Mouse (Mus musculus) kidney, adult 9 months (tissue): ENCODE results near the gene Tnnc2.

ENCODE experiments used
- DNase-seq: peaks from one replicate; pipeline ENCODE4 v3.0.0; 2022

Tnnc2 gene

DNA sequence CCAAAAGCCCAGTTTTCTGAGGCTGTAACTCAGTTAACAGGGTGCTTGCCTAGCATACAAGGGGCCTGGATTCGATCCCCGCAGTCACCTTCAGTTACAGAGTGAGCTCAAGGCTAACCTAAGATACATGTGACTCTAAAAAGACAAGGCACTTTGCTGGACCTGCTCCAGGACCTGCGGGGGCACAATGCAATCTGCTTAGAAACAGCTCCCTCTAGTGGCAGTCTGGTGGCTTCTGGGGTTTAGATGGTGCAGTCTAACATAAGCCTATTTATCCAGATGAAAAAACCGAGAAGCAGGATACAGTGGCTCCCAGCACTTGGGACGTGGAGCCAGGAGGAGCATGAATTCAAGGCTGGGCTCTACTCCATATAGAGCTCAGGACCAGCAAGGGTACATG lies 14.5 kb upstream of the Tnnc2 start:
- DNase-seq, result peak; percentile 93

DNA sequence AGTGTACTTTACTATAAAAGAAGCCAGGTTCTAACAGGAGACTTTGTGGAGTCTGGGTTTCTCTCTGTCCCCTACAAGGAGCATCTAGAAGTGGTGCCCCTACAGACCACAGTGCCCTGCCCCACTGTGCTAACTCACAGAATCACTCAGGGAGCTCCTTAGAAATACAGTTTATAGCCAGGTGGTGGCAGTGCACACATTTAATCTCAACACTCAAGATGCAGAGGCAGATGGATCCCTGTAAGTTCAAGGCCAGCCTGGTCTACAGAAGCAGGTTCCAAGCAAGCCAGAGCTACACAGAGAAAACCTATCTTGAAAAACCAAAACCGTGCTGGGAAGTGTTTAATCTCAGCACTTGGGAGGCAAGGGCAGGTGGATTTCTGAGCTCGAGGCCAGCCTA lies 14.0 kb upstream of the Tnnc2 start:
- no peak for DNase-seq

DNA sequence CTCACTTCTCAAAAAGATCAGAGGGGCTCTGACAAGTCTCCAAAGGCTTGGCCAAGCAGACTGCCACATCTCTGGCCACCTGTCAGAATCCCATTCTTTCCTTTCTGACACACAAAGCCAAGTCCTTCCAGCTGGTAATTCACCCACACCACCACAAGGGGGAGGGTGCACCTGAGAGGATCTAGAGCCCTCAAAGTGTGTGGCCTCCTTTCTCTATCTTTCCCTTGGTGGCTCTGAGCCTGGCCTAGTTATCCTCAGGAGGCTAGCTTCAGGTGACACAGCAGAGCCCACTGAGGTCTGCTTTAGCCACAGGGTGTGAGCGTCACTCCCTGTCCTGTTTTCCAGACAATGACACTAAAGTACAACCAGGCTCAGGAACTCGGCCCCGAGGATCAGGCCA lies 13.5 kb upstream of the Tnnc2 start:
- peak; percentile 72 for DNase-seq

DNA sequence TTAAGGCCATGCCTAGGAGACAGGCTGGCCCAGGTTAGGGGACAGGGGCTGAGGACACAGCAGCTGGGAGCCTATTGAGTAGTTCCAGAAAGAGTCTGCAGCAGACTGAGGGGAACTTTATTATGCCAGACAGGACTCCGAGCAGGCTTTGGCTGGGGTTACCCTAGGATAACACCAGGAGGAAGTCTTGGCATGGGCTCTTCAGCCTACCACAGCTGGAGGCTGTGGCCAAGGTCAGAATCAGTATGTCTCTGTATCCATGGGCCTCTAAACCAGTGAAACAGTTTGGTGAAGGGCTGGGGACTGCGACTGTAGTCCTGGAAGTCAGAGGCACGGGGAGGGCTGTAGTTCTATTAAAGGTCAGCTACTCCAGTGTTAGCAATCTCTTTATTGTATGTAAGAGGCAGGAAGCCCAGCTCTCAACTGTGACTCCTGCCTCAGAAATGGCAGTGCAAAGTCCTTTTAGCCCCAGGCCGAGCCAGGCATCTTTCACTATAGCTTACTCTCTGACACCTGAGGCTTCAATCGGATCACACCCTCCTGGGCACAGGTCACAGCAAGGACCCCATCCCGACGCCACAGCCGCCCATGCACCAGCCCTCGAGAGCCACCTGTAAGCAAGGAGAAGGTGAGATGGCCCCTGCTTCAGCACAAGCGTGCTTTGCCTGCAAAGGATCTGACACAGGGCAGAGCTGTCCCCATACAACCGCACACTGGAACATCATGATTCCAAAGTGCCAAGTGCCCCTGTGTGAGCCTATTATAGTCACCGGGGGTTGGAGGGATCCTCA lies 12.8 kb upstream of the Tnnc2 start:
- DNase-seq, result no peak

DNA sequence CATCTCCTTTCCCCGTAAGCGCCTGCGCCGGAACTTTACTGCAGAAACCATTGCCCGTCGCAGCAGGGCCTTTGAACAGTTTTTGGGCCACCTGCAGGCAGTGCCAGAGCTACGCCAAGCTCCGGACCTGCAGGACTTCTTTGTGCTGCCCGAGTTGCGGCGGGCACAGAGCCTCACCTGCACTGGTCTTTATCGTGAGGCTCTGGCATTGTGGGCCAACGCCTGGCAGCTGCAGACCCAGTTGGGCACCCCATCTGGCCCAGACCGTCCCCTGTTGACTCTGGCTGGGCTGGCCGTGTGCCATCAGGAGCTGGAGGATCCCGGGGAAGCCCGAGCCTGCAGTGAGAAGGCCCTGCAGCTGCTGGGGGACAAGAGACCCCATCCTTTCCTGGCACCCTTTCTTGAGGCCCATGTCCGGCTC lies 12.1 kb upstream of the Tnnc2 start:
- DNase-seq, result no peak

DNA sequence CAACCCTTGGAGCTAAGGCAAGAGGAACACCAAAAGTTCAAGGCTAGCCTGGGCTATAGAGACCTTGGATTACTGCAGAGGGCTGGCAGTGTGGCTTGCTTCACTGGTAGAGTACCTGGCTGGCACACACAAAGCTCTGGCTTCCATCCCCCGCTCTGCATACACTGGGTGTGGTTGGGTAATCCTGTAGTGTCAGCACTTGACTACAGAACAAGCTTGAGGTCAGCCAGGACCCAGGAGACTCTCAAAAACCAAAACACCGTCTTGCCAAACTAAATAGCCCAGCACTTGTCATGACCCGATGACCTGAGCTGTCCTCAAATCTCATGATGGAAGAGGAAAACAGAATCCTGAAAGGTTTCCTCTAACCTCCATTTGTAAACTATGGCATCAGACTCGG lies 10.7 kb upstream of the Tnnc2 start:
- DNase-seq, result peak; percentile 48

DNA sequence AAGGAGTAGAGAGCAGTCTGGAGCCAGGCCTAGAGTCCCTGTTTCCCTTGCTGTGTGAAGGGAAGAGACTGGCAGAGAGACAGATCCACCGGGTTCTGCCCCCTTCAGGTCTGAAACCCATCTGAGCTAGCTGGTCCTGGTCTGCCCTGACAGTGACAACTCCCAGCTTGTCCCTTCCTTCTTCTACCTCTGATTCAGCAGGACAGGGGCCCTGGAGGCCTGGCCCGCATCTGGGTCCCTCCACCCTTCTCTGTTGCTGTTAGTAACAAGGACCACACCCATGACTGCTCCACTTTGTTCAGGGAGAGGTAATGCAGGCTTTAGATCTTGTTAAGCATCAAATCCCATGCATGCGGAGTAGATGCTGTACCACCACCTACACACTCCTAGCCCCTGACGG lies 8.6 kb upstream of the Tnnc2 start:
- no peak for DNase-seq

DNA sequence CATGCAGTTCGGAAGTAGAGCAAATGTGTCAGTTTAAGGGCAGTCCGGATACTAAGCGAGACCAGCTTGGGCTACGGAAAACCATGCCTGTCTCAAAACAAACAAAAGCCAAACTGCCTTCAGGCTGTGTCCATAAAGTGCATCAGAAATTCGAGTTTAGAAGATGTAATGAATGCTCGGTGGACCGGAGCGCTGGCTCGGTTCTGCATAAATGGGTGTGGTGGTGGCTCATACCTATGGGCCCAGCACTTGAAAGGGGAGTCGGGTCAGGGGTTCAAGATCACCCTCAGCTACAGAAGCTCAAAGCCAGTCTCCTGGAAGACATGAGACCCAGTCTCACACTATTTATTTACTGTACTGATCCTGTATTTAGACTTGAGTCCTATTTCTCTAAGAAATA lies 8.0 kb upstream of the Tnnc2 start:
- no peak for DNase-seq

DNA sequence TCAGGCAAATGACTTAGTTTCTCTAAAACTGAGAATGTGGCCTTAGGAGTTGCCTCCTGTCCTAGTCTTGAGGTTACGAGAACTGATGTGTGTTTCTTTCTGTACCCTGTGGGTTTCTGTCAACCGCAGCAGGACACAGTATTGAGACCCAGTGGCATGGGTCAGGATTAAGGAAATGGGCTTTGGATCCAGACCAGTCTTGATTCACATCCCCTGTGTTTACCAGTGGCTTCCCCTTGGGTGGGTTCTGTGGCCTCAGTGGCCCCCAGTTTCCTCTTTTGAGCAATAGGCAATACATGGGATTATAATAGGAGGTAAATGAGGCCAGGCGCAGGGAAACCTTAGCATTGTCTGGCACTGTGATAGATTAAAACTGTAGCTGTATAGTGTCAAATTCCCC lies 7.3 kb upstream of the Tnnc2 start:
- DNase-seq, result no peak

DNA sequence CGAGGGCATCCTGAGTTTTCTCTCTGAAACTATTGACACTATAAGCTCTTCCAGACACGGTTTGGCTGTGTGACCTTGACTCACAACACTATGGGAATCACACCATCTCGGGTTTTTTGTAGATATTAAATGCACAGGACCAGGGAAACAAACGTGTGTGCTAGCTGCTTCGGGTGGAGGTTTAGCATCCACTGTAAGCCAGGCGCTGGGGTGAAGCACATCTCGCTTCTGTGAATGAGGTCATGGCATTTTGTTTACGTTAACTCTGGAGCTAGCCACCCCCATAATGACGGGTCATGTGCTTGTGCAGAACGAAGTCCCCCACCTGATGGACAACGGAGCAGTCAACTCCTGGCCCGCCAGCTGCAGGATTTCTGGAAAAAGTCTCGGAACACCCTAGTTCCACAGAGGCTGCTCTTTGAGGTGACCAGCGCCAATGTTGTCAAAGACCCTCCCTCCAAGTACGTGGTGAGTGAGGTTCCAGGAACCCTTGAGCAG lies 6.7 kb upstream of the Tnnc2 start:
- no peak for DNase-seq

DNA sequence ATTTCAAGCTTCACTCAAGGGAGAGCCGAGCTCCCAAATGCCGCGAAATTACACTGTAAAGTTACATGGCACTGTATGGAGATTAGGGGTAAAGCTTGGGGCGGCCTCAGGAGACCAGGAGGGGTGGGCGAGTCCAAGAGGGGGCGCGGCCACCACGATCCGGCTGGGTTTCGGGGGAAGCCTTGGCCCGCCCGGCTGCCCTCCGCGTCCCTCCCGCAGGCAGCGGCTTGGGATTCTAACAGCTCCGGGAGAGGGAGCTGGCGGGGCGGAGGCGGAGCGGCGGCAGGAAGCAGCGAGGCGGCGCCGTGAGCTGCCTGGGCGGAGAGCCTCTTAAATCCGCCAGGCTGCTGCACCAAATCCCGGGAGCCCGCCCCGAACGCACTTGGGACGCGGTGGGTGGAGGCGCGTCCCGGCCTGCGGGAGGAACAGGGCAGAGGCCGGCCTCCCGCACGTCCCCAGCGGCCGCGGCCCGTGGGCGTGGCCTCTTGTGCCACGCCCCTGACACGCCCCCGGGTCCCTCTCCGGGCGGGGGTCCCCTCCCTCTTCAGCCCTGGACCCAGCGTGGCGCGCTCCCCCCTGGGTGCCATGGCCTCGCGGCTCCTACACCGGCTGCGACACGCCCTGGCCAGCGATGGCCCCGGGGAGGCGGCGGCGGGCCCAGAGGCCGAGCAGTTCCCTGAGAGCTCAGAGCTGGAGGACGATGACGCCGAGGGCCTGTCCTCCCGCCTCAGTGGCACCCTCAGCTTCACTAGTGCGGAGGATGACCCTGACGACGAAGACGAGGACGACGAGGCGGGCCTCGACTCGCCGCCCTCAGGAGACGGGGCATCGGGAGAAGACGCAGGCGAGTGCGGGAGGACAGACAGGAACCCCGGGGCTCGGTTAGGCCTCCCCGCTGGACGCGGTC lies 6.0 kb upstream of the Tnnc2 start, which contains the start of gene Snx21:
TSS of gene Snx21 (plus strand) at position 343 of the 907 bp plus-strand sequence.
- peak; percentile 96 for DNase-seq

DNA sequence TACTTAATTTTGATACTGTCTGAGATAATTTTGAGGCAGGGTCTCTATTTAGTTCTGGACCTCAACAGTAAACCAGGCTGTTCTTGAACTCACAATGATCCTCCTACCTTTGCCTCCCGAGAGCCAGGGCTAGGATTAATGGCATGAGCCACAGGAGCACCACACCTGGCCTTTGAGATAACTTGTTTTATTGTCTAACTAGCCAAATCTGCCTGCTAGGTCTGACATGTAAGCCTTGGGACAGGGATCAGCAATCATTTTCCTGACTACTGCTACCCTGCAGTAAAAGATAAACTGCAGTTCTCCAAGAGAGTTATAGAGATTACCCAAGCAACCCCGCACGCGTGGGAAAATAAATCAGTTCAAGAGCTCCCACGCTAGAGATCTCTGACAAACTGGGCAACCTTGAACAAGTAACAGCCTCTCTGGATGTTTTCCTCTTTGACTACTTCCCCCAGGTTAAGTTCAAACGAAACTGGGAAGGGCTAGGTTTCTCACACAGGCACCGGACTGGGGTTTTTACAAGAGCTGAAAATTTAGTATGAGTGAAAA lies 5.2 kb upstream of the Tnnc2 start:
- no peak for DNase-seq

DNA sequence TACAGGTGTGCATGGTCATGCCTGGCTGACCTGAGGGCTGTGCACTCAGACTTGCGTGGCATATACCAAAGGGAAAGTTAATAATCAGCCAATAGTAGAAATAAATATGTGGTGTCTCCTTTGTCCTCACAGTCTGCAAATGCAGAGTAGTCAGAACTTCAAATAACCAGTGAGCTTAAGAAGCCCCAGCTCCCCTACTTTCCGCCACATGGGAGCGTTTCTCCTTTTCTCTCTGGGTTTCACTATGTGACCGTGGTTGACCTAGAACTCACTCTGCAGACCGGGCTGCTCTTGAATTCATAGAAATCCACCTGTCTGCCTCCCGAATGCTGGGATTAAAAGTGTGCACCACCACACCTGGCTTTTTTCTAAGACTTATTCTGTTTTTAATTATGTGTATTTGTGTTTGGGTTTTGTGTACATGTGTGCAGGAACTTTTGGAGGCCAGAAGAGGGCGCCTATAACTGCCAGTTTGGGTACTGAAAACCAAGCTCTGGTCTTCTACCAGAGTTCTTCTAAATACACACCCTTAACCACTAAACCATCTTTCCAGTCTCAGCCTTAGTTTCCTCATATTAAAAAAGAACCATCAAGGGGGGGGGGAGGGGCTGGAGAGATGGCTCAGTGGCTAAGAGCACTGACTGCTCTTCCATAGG lies 4.3 kb upstream of the Tnnc2 start:
- DNase-seq, result no peak

DNA sequence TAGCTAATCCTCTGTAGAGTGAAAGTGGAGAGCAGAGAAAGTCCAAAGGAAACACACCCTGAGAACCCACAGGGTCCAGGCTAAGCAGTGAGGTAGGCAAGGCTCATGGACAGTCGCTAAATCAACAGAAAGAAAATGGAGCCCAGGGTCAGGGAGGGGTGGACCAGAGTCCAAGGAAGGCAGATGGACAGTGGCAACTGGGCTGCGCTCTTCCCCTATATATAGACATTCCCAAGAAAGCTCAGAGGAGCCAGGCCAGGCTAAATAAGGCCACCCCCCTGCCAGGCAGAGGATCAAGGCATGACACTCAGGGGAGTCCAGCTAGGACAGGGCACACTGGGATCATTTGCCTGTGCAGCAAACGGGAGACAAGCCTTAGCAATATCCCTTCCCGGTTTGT lies 2.1 kb upstream of the Tnnc2 start:
- DNase-seq, result no peak

DNA sequence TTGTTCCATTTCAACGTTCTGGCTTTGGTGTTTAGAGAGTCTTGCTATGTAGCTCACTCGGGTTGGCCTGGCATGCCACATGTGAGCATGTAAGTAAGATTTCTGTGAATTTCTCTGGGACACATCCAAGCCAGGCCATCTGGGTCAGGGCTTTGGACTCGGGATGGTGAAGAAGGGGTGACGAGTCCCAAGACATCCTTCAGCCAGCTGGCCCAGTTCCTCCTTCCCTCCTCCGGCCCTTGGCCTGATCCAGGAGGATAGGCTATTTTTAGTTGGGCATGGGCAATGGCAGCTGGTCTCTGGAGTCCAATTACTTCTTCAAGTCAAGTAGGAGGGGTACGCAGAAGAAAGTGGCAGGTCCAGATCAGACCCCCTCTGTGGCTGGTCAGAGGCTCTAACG lies 958 bp downstream of the Tnnc2 start:
- DNase-seq, result no peak

DNA sequence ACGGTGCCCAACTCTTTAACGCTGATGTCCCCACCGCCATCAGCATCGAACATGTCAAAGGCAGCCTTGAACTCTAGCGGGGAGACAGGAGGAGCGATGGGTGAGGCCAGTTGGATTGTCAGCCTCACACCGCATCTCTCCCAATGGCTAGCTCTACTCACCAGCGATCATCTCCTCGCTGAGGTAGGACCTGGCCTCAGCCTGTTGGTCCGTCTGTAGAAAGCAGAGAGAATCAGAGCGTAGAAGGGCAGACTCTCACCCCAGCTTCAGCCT lies 1.8 kb downstream of the Tnnc2 start:
- no peak for DNase-seq

DNA sequence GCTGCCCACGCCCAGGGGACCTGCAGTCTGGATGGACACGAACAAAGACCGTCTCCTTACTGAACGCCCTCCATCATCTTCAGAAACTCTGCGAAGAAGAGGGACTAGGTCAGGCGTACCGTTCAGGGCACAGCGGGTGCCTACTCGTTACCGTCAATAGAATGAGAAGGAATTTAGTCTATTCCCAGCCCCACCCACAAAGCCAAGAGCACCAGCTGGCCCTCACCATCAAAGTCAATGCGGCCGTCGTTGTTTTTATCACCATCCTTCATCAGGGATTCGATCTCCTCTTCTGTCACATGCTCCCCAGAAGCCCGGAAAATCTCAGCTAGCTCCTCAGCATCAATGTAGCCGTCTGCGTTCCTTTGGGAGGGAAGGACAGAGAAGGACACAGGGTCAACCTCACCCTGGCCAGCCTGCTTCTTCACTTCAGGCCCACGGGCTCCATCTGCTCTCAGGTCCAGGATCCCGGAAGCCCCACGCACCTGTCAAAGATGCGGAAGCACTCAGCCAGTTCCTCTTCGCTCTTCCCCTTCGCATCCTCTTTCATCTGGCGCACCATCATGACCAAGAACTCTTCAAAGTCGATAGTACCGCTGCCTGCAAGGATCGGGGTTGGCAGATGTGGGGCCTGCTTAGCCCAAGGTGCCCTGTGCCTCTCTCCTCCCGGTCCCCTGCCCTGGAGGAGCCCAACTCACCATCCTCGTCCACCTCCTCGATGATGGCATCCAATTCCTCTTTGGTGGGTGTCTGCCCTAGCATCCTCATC lies 2.3 kb downstream of the Tnnc2 start:
- DNase-seq, result no peak

DNA sequence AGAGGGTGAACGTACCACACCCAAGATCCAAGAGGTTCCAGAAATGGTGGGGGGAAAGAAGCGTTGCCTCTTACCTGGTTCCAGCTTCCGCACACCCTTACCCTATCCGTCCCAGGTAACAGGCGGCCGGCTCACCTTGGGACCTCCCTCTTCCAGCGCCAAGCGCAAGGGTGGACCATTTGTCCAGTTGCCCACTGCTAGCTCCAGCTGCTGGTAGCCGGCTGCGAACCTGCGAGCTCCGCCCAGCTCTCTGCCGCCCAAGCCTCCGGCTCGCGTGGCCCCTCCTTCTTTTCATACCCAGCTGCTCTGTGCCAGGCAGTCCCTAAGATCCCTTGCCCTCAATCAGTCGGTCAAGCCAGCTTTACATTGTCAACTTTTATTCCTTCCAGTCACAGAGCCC lies 3.0 kb downstream of the Tnnc2 start:
- DNase-seq, result no peak

DNA sequence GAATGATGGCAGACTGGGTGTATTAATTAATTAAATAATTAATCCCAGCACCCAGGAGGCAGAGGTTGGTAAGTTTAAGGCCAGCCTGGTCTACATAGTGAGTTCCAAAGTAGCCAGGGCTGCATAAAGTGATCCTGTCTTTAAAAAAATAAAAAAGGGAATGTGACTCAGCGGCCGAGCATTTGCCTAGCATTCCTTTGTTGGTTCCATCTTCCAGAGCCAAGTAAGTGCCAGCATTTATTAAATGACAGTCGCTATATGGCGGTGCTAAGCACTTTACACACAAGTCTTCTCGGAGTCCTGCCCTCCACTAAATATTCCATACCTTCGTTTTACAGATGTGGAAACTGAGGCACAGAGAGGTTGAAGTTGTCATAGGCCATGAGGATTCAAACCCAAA lies 3.6 kb downstream of the Tnnc2 start:
- no peak for DNase-seq

DNA sequence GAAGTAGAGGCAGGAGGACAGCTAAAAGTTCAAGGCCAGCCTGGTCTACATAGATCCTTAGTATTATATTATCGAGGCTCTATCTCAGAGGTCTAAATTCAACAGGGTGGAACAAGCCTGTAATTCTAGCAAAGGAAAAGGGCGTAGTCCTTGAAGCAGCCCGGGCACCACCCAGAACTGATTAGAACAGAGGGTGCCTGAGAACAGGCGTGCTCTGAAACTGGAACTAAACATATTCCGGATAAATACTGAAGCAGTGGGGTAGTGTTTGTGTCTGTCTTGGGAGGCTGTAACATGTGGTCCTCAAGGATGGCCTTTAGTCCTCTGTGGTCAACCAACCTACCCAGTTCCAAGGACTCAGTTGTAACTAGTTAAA lies 5.8 kb downstream of the Tnnc2 start:
- DNase-seq, result no peak

DNA sequence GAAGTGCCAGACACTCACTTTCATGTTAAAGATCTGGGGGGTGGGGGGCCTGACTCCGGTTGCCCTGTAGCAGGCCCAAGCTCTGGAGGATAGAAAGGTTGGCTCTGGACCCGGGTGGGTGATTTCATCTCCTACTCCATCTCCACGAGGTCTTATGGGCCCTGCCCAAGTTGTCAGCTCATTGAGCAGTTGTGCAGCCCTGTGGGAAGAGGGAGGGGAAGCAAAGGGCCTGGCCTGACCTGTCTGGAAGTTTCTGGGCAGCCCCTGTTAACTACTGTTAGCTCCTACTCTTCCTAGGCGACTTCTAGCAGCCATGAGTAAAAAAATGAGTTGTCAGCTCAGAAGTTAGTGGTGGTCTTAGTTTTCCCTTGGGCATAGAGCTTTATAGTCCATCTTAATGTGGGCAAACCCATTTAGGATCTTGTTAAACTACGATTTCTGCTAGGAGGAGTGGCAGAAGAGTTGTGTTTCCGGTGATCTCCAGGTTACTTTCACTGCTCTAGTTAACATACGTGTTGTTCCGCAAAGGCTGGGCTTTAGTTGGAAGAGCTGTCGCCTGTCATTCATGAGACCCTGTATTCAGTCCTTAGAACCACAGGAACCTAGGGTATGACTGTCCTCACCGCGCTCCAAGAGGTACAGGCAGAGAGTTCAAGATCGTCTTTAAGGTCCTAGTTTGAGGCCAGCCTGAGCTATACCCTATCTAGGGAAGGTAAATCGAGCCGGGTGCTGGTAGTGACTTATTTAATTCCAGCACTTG lies 6.4 kb downstream of the Tnnc2 start:
- DNase-seq, result no peak

DNA sequence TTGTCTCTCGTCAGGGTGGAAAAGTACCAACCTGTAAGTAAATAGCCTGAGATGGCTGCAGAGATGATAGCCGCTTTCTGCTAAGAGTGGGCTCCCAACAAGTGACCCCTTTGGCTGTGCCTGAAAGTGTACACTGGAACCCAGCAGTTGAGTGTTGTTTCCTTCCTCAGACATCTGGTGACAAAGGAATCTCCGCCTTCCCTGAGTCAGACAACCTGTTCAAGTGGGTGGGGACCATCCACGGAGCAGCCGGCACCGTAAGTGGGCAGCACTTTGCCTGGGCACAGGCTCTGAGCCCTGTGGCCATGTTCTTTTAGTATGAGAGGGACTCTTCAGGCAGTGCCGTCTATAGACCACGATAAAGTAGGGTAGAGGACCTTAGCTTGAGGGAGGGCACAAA lies 8.6 kb downstream of the Tnnc2 start:
- DNase-seq, result no peak
